Comparison of ENCODE assay signal across 25 mouse cellular contexts in the genomic region with DNA sequence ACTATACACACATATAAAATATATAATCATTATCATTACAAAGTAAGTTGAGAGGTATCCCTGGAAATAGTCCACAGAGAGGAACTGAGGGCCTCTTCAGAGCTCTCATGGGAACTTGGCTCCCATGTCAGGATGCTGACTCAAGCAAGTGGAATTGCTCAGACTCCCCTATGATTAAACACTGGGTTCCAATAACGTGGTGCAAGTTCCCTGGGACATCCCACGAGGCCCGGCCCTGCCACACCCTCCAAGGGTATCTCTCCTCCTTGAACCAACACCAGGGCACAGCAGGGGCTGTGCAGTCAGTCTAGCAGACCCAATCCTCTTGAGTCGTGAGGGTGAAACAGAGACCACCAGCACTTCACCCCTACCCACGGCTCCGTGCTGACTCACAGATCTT. TPM values are rescaled to one million over a fixed set of nuclear protein-coding genes. Genes with fewer than 3 reads are reported as not detected.
DNase-seq lines count a peak whose midpoint lies in the region; ATAC-seq and TF ChIP-seq lines count a peak whose summit lies in the region.
"Had no signal": no experiment of that assay in that cellular context is flagged by ENCODE, and none has a peak within 500 bp of the region (broad histone marks: within the 10 kb centered on the region; RNA-seq: fewer than 3 reads in every experiment).

No protein-coding gene starts in this region.

- no peak overlapping the region for H3K4me2 ChIP-seq in hindbrain, embryonic 13.5 days
- no peak overlapping the region for H3K4me2 ChIP-seq in hindbrain, embryonic 14.5 days (replicated peaks)
- H3K4me2 ChIP-seq in liver, embryonic 14.5 days (ENCODE audit: low read depth): peak overlapping the region; percentile 11; the same call in 1 of the 2 replicates
- no peak overlapping the region for H3K4me2 ChIP-seq in stomach, postnatal 0 days (replicated peaks; ENCODE audit: low read depth)
- H3K4me2 ChIP-seq: embryonic facial prominence, embryonic 12.5 days; forebrain, embryonic 13.5 days; stomach, embryonic 15.5 days had no signal

- peak overlapping the region; percentile 20; the same call in 1 of the 2 replicates for H3K9ac ChIP-seq in hindbrain, embryonic 13.5 days
- H3K9ac ChIP-seq in hindbrain, embryonic 14.5 days: no peak overlapping the region
- peak overlapping the region; percentile 0; the same call in 1 of the 2 replicates for H3K9ac ChIP-seq in liver, embryonic 14.5 days (replicated peaks)
- no peak overlapping the region for H3K9ac ChIP-seq in stomach, postnatal 0 days (ENCODE audit: low read length)
- H3K9ac ChIP-seq: embryonic facial prominence, embryonic 12.5 days; forebrain, embryonic 13.5 days; stomach, embryonic 15.5 days had no signal

- TF ChIP-seq EP300 in liver, embryonic 14.5 days (IDR thresholded peaks at IDR 0.05; ENCODE audit: low read depth): no peak
- no peak for TF ChIP-seq EP300 in stomach, postnatal 0 days (optimal IDR thresholded peaks at IDR 0.05)

- WGBS in hindbrain, embryonic 13.5 days: 58% methylated on average over 6 of the region's 6 CpGs
- WGBS in hindbrain, embryonic 14.5 days: 60% methylated on average over 6 of the region's 6 CpGs
- 42% methylated on average over 6 of the region's 6 CpGs for WGBS in liver, embryonic 14.5 days (ENCODE audit: insufficient replicate concordance)
- 34% methylated on average over 6 of the region's 6 CpGs for WGBS in stomach, postnatal 0 days

- no peak for ATAC-seq in hindbrain, embryonic 13.5 days (ENCODE audit: low FRiP score)
- ATAC-seq in hindbrain, embryonic 14.5 days (ENCODE audit: low FRiP score): no peak
- no peak for ATAC-seq in liver, embryonic 14.5 days (ENCODE audit: insufficient read depth)
- ATAC-seq in stomach, postnatal 0 days (ENCODE audit: low FRiP score, low TSS enrichment): peak; percentile 13; the same call in 1 of the 2 replicates
- ATAC-seq: forebrain, embryonic 13.5 days; hindbrain, postnatal 0 days; midbrain, embryonic 16.5 days had no signal

- H3K4me3 ChIP-seq in hindbrain, embryonic 13.5 days: no peak overlapping the region
- no peak overlapping the region for H3K4me3 ChIP-seq in hindbrain, embryonic 14.5 days (replicated peaks; ENCODE audit: low read length)
- H3K4me3 ChIP-seq in liver, embryonic 14.5 days (ENCODE audit: insufficient read depth in 1 of 2, low read depth in 2 of 2, low read length in 2 of 2): no peak overlapping the region
- no peak overlapping the region for H3K4me3 ChIP-seq in stomach, postnatal 0 days (ENCODE audit: low read depth, low read length)
- H3K4me3 ChIP-seq: embryonic facial prominence, embryonic 12.5 days; erythroblast, embryonic 14.5 days; forebrain, embryonic 13.5 days; stomach, embryonic 15.5 days had no signal

- TF ChIP-seq CTCF in liver, embryonic 14.5 days (IDR thresholded peaks at IDR 0.05; ENCODE audit: low read depth): no peak
- no peak for TF ChIP-seq CTCF in stomach, postnatal 0 days (IDR thresholded peaks at IDR 0.05; ENCODE audit: low read depth)

- H3K27ac ChIP-seq in hindbrain, embryonic 13.5 days: no peak overlapping the region
- no peak overlapping the region for H3K27ac ChIP-seq in hindbrain, embryonic 14.5 days
- H3K27ac ChIP-seq in liver, embryonic 14.5 days: peak overlapping the region; percentile 51
- peak overlapping the region; percentile 58; the same call in 1 of the 2 replicates for H3K27ac ChIP-seq in stomach, postnatal 0 days (replicated peaks)
- H3K27ac ChIP-seq: embryonic facial prominence, embryonic 12.5 days; forebrain, embryonic 13.5 days; hindbrain, postnatal 0 days; stomach, embryonic 15.5 days had no signal

- no peaks in the 10 kb centered on the region for H3K27me3 ChIP-seq in hindbrain, embryonic 13.5 days
- H3K27me3 ChIP-seq in hindbrain, embryonic 14.5 days (ENCODE audit: control insufficient read depth, insufficient read depth, low read length): no peaks in the 10 kb centered on the region
- no peaks in the 10 kb centered on the region for H3K27me3 ChIP-seq in liver, embryonic 14.5 days (ENCODE audit: control insufficient read depth, insufficient read depth, low read length)
- no peaks in the 10 kb centered on the region for H3K27me3 ChIP-seq in stomach, postnatal 0 days (ENCODE audit: control insufficient read depth, insufficient read depth, low read length)
- H3K27me3 ChIP-seq: forebrain, embryonic 13.5 days; stomach, embryonic 15.5 days had no signal

- peaks cover 13% of the 10 kb centered on the region for H3K4me1 ChIP-seq in hindbrain, embryonic 13.5 days (replicated peaks)
- peaks cover 8% of the 10 kb centered on the region for H3K4me1 ChIP-seq in hindbrain, embryonic 14.5 days (replicated peaks; ENCODE audit: control insufficient read depth, insufficient read depth, low read length)
- peaks cover 38 to 42% of the 10 kb centered on the region in 2 experiments for H3K4me1 ChIP-seq in liver, embryonic 14.5 days (replicated peaks; ENCODE audit: control insufficient read depth in 2 of 2, insufficient read depth in 2 of 2, low read length in 1 of 2)
- no peaks in the 10 kb centered on the region for H3K4me1 ChIP-seq in stomach, postnatal 0 days (replicated peaks; ENCODE audit: control insufficient read depth, insufficient read depth)

- DNase-seq in hindbrain, embryonic 14.5 days (ENCODE audit: low spot score): no peak
- peak; percentile 54 for DNase-seq in urinary bladder, postnatal 14 days (ENCODE audit: low spot score)
- no peak for DNase-seq in urinary bladder, adult 2 months (ENCODE audit: low spot score)
- no peak for DNase-seq in liver, embryonic 14.5 days (ENCODE audit: low read depth in 3 of 3, low spot score in 3 of 3)
- DNase-seq in stomach, postnatal 0 days (ENCODE audit: low spot score): no peak
- no peak for DNase-seq in frontal cortex, postnatal 10 days (ENCODE audit: low spot score in 2 of 2)
- no peak for DNase-seq in gastrocnemius, adult 8-10 months (ENCODE audit: low spot score in 2 of 2)
- DNase-seq: adrenal gland, postnatal 36 days; cerebellum, adult 2 months; heart, postnatal 4 days; kidney, adult 2 months; kidney, postnatal 14 days; lung, postnatal 4 days; right cerebral cortex, postnatal 14 days; thymus, postnatal 14 days had no signal

- no peaks in the 10 kb centered on the region for H3K36me3 ChIP-seq in hindbrain, embryonic 13.5 days
- no peaks in the 10 kb centered on the region for H3K36me3 ChIP-seq in hindbrain, embryonic 14.5 days (replicated peaks; ENCODE audit: control insufficient read depth, insufficient read depth)
- H3K36me3 ChIP-seq in liver, embryonic 14.5 days (replicated peaks; ENCODE audit: control insufficient read depth, insufficient read depth, low read depth): no peaks in the 10 kb centered on the region
- H3K36me3 ChIP-seq in stomach, postnatal 0 days (ENCODE audit: control insufficient read depth, insufficient read depth, low read length): no peaks in the 10 kb centered on the region
- H3K36me3 ChIP-seq: embryonic facial prominence, embryonic 12.5 days; stomach, embryonic 15.5 days had no signal

- no peaks in the 10 kb centered on the region for H3K9me3 ChIP-seq in hindbrain, embryonic 13.5 days
- no peaks in the 10 kb centered on the region for H3K9me3 ChIP-seq in hindbrain, embryonic 14.5 days (ENCODE audit: control insufficient read depth, low read length)
- H3K9me3 ChIP-seq in liver, embryonic 14.5 days (ENCODE audit: control insufficient read depth, low read length): no peaks in the 10 kb centered on the region
- no peaks in the 10 kb centered on the region for H3K9me3 ChIP-seq in stomach, postnatal 0 days (ENCODE audit: control insufficient read depth, low read length)
- H3K9me3 ChIP-seq: embryonic facial prominence, embryonic 12.5 days; forebrain, embryonic 13.5 days; stomach, embryonic 15.5 days had no signal

RNA-seq across cellular contexts. Expression of gene Cdk5rap3, which starts 2.7 kb away (rescaled TPM):
- polyA plus RNA-seq in hindbrain, embryonic 13.5 days (2015; fragmentation: Nextera tagmentation; extraction: Ambion mirVana): 92.9 and 100 TPM in 2 replicates
- 74.0 and 77.8 TPM in 2 replicates for polyA plus RNA-seq in hindbrain, embryonic 14.5 days (2014; fragmentation: Nextera tagmentation; extraction: Ambion mirVana)
- polyA plus RNA-seq in urinary bladder, adult 2 months (2012; rRNA removed): 46.5 and 47.5 TPM in 2 replicates
- 14.2 and 20.1 TPM in 2 replicates for polyA plus RNA-seq in liver, embryonic 14.5 days (2012; rRNA removed)
- 34.1 and 36.4 TPM in 2 replicates for polyA plus RNA-seq in liver, embryonic 14.5 days (2014; fragmentation: Nextera tagmentation; extraction: Ambion mirVana)
- polyA plus RNA-seq in stomach, postnatal 0 days (2015; fragmentation: Nextera tagmentation; extraction: Ambion mirVana): 61.7 and 64.9 TPM in 2 replicates
- total RNA-seq in gastrocnemius, adult 8-10 months (2022): 10 to 100 TPM; 23.0 to 30.7 (median 27.9) TPM

RNA-seq across cellular contexts. Expression of gene Prr15l, which starts 8.9 kb away (rescaled TPM):
- polyA plus RNA-seq in hindbrain, embryonic 13.5 days (2015; fragmentation: Nextera tagmentation; extraction: Ambion mirVana): 0.29 and 0.43 TPM in 2 replicates
- polyA plus RNA-seq in hindbrain, embryonic 14.5 days (2014; fragmentation: Nextera tagmentation; extraction: Ambion mirVana): 0.16 TPM in 2 replicates
- 7.6 and 8.9 TPM in 2 replicates for polyA plus RNA-seq in urinary bladder, adult 2 months (2012; rRNA removed)
- 2.8 and 3.3 TPM in 2 replicates for polyA plus RNA-seq in liver, embryonic 14.5 days (2012; rRNA removed)
- polyA plus RNA-seq in liver, embryonic 14.5 days (2014; fragmentation: Nextera tagmentation; extraction: Ambion mirVana): 4.9 and 8.5 TPM in 2 replicates
- polyA plus RNA-seq in stomach, postnatal 0 days (2015; fragmentation: Nextera tagmentation; extraction: Ambion mirVana): 112 and 116 TPM in 2 replicates
- total RNA-seq in gastrocnemius, adult 8-10 months (2022): not detected
- total RNA-seq: layer of hippocampus, adult 8-10 months; left cerebral cortex, postnatal 25 days had no signal
- polyA plus RNA-seq: cerebellum, adult 2 months; frontal cortex, adult 2 months had no signal

RNA-seq across cellular contexts. Expression of gene Pnpo, which starts 24.8 kb away (rescaled TPM):
- 20.5 and 22.6 TPM in 2 replicates for polyA plus RNA-seq in hindbrain, embryonic 13.5 days (2015; fragmentation: Nextera tagmentation; extraction: Ambion mirVana)
- polyA plus RNA-seq in hindbrain, embryonic 14.5 days (2014; fragmentation: Nextera tagmentation; extraction: Ambion mirVana): 27.5 and 28.9 TPM in 2 replicates
- 22.4 and 25.5 TPM in 2 replicates for polyA plus RNA-seq in urinary bladder, adult 2 months (2012; rRNA removed)
- 315 and 355 TPM in 2 replicates for polyA plus RNA-seq in liver, embryonic 14.5 days (2012; rRNA removed)
- 564 and 592 TPM in 2 replicates for polyA plus RNA-seq in liver, embryonic 14.5 days (2014; fragmentation: Nextera tagmentation; extraction: Ambion mirVana)
- 56.7 and 57.1 TPM in 2 replicates for polyA plus RNA-seq in stomach, postnatal 0 days (2015; fragmentation: Nextera tagmentation; extraction: Ambion mirVana)
- total RNA-seq in gastrocnemius, adult 8-10 months (2022): 1 to 10 TPM; 7.4 to 9.3 (median 8.0) TPM

Comparison
In these comparisons a context has a peak if more than half of its experiments do, and no peak if none do; other contexts are left out.
1. H3K9ac ChIP-seq: peak in hindbrain, embryonic 13.5 days (single experiment) and liver, embryonic 14.5 days (single experiment); none in hindbrain, embryonic 14.5 days (single experiment) and stomach, postnatal 0 days (single experiment).
2. H3K27ac ChIP-seq: peak in liver, embryonic 14.5 days (single experiment) and stomach, postnatal 0 days (single experiment); none in hindbrain, embryonic 13.5 days (single experiment) and hindbrain, embryonic 14.5 days (single experiment).
3. RNA of gene Prr15l, which starts 8.9 kb away (polyA plus RNA-seq): 112 to 116 TPM in stomach, postnatal 0 days; 7.6 to 8.9 TPM in urinary bladder, adult 2 months, 2.8 to 8.5 TPM in liver, embryonic 14.5 days, 0.29 to 0.43 TPM in hindbrain, embryonic 13.5 days and 0.16 TPM in hindbrain, embryonic 14.5 days; every median in the first group is over 10 times any median in the second.